In genomic region chr13:43235586-43235910, GRCm38 (mm10) we compare ENCODE assay signal across 10 mouse cellular contexts.
DNase-seq lines count a peak whose midpoint lies in the region; ATAC-seq lines count a peak whose summit lies in the region.
"Had no signal": no experiment of that assay in that cellular context is flagged by ENCODE, and none has a peak within 500 bp of the region (broad histone marks: within the 10 kb centered on the region; RNA-seq: fewer than 3 reads in every experiment).

No protein-coding gene starts in this region.

- WGBS in hindbrain, embryonic 12.5 days = 79% methylated on average over 3 of the region's 3 CpGs
- WGBS in hindbrain, embryonic 11.5 days = 87% methylated on average over 3 of the region's 3 CpGs
- WGBS in embryonic facial prominence, embryonic 15.5 days = 69% methylated on average over 3 of the region's 3 CpGs
- WGBS in liver, embryonic 15.5 days (ENCODE audit: insufficient replicate concordance) = 26% methylated on average over 3 of the region's 3 CpGs

- no peaks in the 10 kb centered on the region for H3K36me3 ChIP-seq in hindbrain, embryonic 12.5 days
- no peaks in the 10 kb centered on the region for H3K36me3 ChIP-seq in hindbrain, embryonic 11.5 days (ENCODE audit: control insufficient read depth, insufficient read depth, low read length)
- no peaks in the 10 kb centered on the region for H3K36me3 ChIP-seq in embryonic facial prominence, embryonic 15.5 days
- H3K36me3 ChIP-seq in liver, embryonic 15.5 days (replicated peaks) = no peaks in the 10 kb centered on the region

- ATAC-seq in hindbrain, embryonic 12.5 days (ENCODE audit: low FRiP score) = no peak
- ATAC-seq in hindbrain, embryonic 11.5 days (ENCODE audit: low FRiP score) = no peak
- 0 out of 2 replicates have a peak, but pooled peaks have one; percentile 9 for ATAC-seq in embryonic facial prominence, embryonic 15.5 days (ENCODE audit: insufficient number of reproducible peaks, low FRiP score, low TSS enrichment, low read depth)
- ATAC-seq in liver, embryonic 15.5 days (ENCODE audit: insufficient read depth) = peak; percentile 92
- ATAC-seq: Patski had no signal

- no peak for DNase-seq in hindbrain, embryonic 11.5 days (ENCODE audit: low spot score)
- peak; percentile 50 for DNase-seq in MN1 (ENCODE audit: low spot score)
- DNase-seq in cerebellum, adult 9-10 months = no peak
- DNase-seq in adrenal gland, postnatal 10 days = no peak
- no peak for DNase-seq in B cell, adult 2 months
- DNase-seq: gastrocnemius, postnatal 36 days had no signal

- H3K4me2 ChIP-seq in hindbrain, embryonic 12.5 days (replicated peaks) = no peak overlapping the region
- no peak overlapping the region for H3K4me2 ChIP-seq in hindbrain, embryonic 11.5 days (replicated peaks; ENCODE audit: low read depth, low read length)
- H3K4me2 ChIP-seq in embryonic facial prominence, embryonic 15.5 days (replicated peaks) = no peak overlapping the region
- H3K4me2 ChIP-seq in liver, embryonic 15.5 days = peak overlapping the region; percentile 69

- no peaks in the 10 kb centered on the region for H3K9me3 ChIP-seq in hindbrain, embryonic 12.5 days (replicated peaks)
- H3K9me3 ChIP-seq in hindbrain, embryonic 11.5 days (ENCODE audit: control insufficient read depth, low read length) = no peaks in the 10 kb centered on the region
- H3K9me3 ChIP-seq in embryonic facial prominence, embryonic 15.5 days (replicated peaks) = no peaks in the 10 kb centered on the region
- H3K9me3 ChIP-seq in liver, embryonic 15.5 days (replicated peaks) = no peaks in the 10 kb centered on the region

- H3K4me3 ChIP-seq in hindbrain, embryonic 12.5 days = no peak overlapping the region
- no peak overlapping the region for H3K4me3 ChIP-seq in hindbrain, embryonic 11.5 days (ENCODE audit: low read depth, low read length)
- H3K4me3 ChIP-seq in embryonic facial prominence, embryonic 15.5 days (replicated peaks) = no peak overlapping the region
- H3K4me3 ChIP-seq in liver, embryonic 15.5 days (replicated peaks) = peak overlapping the region; percentile 32

- H3K27me3 ChIP-seq in hindbrain, embryonic 12.5 days = no peaks in the 10 kb centered on the region
- no peaks in the 10 kb centered on the region for H3K27me3 ChIP-seq in hindbrain, embryonic 11.5 days (ENCODE audit: control insufficient read depth, insufficient read depth, low read length)
- H3K27me3 ChIP-seq in embryonic facial prominence, embryonic 15.5 days = no peaks in the 10 kb centered on the region
- no peaks in the 10 kb centered on the region for H3K27me3 ChIP-seq in liver, embryonic 15.5 days
- H3K27me3 ChIP-seq: Patski had no signal

- H3K27ac ChIP-seq in hindbrain, embryonic 12.5 days = peak overlapping the region; percentile 58
- no peak overlapping the region for H3K27ac ChIP-seq in hindbrain, embryonic 11.5 days (ENCODE audit: low read depth, low read length)
- 0 out of 2 replicates have a peak overlapping the region, but pooled peaks have one; percentile 28 for H3K27ac ChIP-seq in embryonic facial prominence, embryonic 15.5 days (replicated peaks)
- peak overlapping the region; percentile 95 for H3K27ac ChIP-seq in liver, embryonic 15.5 days (replicated peaks)

- no peak overlapping the region for H3K9ac ChIP-seq in hindbrain, embryonic 12.5 days
- no peak overlapping the region for H3K9ac ChIP-seq in hindbrain, embryonic 11.5 days (ENCODE audit: low read depth, low read length)
- H3K9ac ChIP-seq in embryonic facial prominence, embryonic 15.5 days = no peak overlapping the region
- H3K9ac ChIP-seq in liver, embryonic 15.5 days = peak overlapping the region; percentile 41

- peaks cover 22% of the 10 kb centered on the region for H3K4me1 ChIP-seq in hindbrain, embryonic 12.5 days
- no peaks in the 10 kb centered on the region for H3K4me1 ChIP-seq in hindbrain, embryonic 11.5 days (replicated peaks; ENCODE audit: control insufficient read depth, insufficient read depth, low read length)
- H3K4me1 ChIP-seq in embryonic facial prominence, embryonic 15.5 days = peaks cover 41% of the 10 kb centered on the region
- peaks cover 78% of the 10 kb centered on the region for H3K4me1 ChIP-seq in liver, embryonic 15.5 days (replicated peaks)

Comparison
In these comparisons a context has a peak if more than half of its experiments do, and no peak if none do; other contexts are left out.
1. ATAC-seq: peak in embryonic facial prominence, embryonic 15.5 days (single experiment) and liver, embryonic 15.5 days (single experiment); none in hindbrain, embryonic 12.5 days (single experiment) and hindbrain, embryonic 11.5 days (single experiment).